8 mouse cellular contexts compared by ENCODE assay signal in the genomic region with DNA sequence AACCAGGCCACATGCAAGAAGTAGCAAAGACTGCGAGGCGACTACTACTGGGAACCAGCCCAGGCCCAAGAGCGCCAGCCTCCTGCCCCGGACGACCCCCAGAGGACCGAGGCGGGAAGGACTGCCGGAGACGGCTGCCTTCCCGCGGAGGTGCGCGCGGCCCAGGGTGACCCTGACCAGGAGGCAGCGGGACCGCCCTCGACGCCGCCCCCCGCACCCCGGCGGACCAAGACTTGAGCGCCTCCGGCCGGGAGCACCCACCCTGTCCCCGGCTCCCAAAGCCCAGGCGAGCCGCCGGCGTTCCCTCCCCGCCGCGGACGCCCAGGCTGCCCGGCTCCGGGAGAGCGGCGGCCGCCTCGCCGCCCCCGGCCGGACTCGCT. TPM values are rescaled to one million over a fixed set of nuclear protein-coding genes. Genes with fewer than 3 reads are reported as not detected.
DNase-seq lines count a peak whose midpoint lies in the region; ATAC-seq lines count a peak whose summit lies in the region.

No protein-coding gene starts in this region.

- H3K4me2 ChIP-seq in lung, embryonic 15.5 days, result peak overlapping the region; percentile 73

- WGBS in lung, embryonic 15.5 days, result 0% methylated on average over 34 of the region's 44 CpGs

- peak overlapping the region; percentile 100 for H3K4me3 ChIP-seq in lung, embryonic 15.5 days

- H3K27ac ChIP-seq in lung, embryonic 15.5 days, result peak overlapping the region; percentile 87

- peak; percentile 15 for DNase-seq in spleen, adult 12 weeks (ENCODE audit: low spot score)
- DNase-seq in spleen, postnatal 10 days (ENCODE audit: low spot score in 2 of 2), result no peak
- peak; percentile 15 for DNase-seq in brain, adult 2 months (ENCODE audit: low read depth, low spot score)
- DNase-seq in kidney, adult 18-20 months, result peak; percentile 78
- peak; percentile 44 for DNase-seq in ovary, postnatal 14 days (ENCODE audit: low spot score)
- no peak for DNase-seq in c-Kit-positive CD71-positive TER-119-positive erythroid progenitor cells, embryonic 14.5 days (ENCODE audit: low spot score)

- peaks cover 36% of the 10 kb centered on the region for H3K36me3 ChIP-seq in lung, embryonic 15.5 days

- peaks cover 18% of the 10 kb centered on the region for H3K4me1 ChIP-seq in lung, embryonic 15.5 days

- H3K27me3 ChIP-seq in lung, embryonic 15.5 days, result no peaks in the 10 kb centered on the region

- H3K9ac ChIP-seq in lung, embryonic 15.5 days, result peak overlapping the region; percentile 93

- no peaks in the 10 kb centered on the region for H3K9me3 ChIP-seq in lung, embryonic 15.5 days

- peak; percentile 74 for ATAC-seq in granulocyte monocyte progenitor cell, adult 5-6 weeks (replicated peaks; ENCODE audit: poor library complexity, severe bottlenecking)
- peak; percentile 68 for ATAC-seq in lung, embryonic 15.5 days (ENCODE audit: borderline replicate concordance, extremely low read depth, low FRiP score, low TSS enrichment)

RNA-seq across cellular contexts. Expression of gene Zfp629, which starts 1.1 kb away (rescaled TPM):
- 12.9 and 18.9 TPM in 2 replicates for total RNA-seq in granulocyte monocyte progenitor cell, adult 5-6 weeks (2014; fragmentation: Nextera tagmentation)
- 8.2 and 12.6 TPM in 2 replicates for total RNA-seq in granulocyte monocyte progenitor cell, adult 5-6 weeks (2017)
- polyA plus RNA-seq in lung, embryonic 15.5 days (2015; fragmentation: Nextera tagmentation; extraction: Ambion mirVana), result 12.1 and 12.2 TPM in 2 replicates

RNA-seq across cellular contexts. Expression of gene Rnf40, which starts 25.9 kb away (rescaled TPM):
- total RNA-seq in granulocyte monocyte progenitor cell, adult 5-6 weeks (2014; fragmentation: Nextera tagmentation), result 25.0 and 48.1 TPM in 2 replicates
- 35.3 and 42.8 TPM in 2 replicates for total RNA-seq in granulocyte monocyte progenitor cell, adult 5-6 weeks (2017)
- polyA plus RNA-seq in lung, embryonic 15.5 days (2015; fragmentation: Nextera tagmentation; extraction: Ambion mirVana), result 46.9 and 49.0 TPM in 2 replicates

RNA-seq across cellular contexts. Expression of gene Ccdc189, which starts 26.1 kb away (rescaled TPM):
- total RNA-seq in granulocyte monocyte progenitor cell, adult 5-6 weeks (2014; fragmentation: Nextera tagmentation), result 0.37 and 0.77 TPM in 2 replicates
- 1.6 and 3.9 TPM in 2 replicates for total RNA-seq in granulocyte monocyte progenitor cell, adult 5-6 weeks (2017)
- polyA plus RNA-seq in lung, embryonic 15.5 days (2015; fragmentation: Nextera tagmentation; extraction: Ambion mirVana), result 12.8 and 15.7 TPM in 2 replicates

RNA-seq across cellular contexts. Expression of gene Phkg2, which starts 41.4 kb away (rescaled TPM):
- total RNA-seq in granulocyte monocyte progenitor cell, adult 5-6 weeks (2014; fragmentation: Nextera tagmentation), result 57.0 and 72.0 TPM in 2 replicates
- 27.4 and 31.7 TPM in 2 replicates for total RNA-seq in granulocyte monocyte progenitor cell, adult 5-6 weeks (2017)
- 34.0 and 40.5 TPM in 2 replicates for polyA plus RNA-seq in lung, embryonic 15.5 days (2015; fragmentation: Nextera tagmentation; extraction: Ambion mirVana)

RNA-seq across cellular contexts. Expression of gene Tmem265, which starts 53.3 kb away (rescaled TPM):
- 8.1 TPM in 1 of 2 replicates, not detected in the other for total RNA-seq in granulocyte monocyte progenitor cell, adult 5-6 weeks (2014; fragmentation: Nextera tagmentation)
- 0.99 and 2.9 TPM in 2 replicates for total RNA-seq in granulocyte monocyte progenitor cell, adult 5-6 weeks (2017)
- polyA plus RNA-seq in lung, embryonic 15.5 days (2015; fragmentation: Nextera tagmentation; extraction: Ambion mirVana), result 4.7 and 7.7 TPM in 2 replicates

Comparison
In these comparisons a context has a peak if more than half of its experiments do, and no peak if none do; other contexts are left out.
1. DNase-seq: peak in spleen, adult 12 weeks (single experiment), brain, adult 2 months (single experiment), kidney, adult 18-20 months (single experiment) and ovary, postnatal 14 days (single experiment); none in spleen, postnatal 10 days (0 of 2) and c-Kit-positive CD71-positive TER-119-positive erythroid progenitor cells, embryonic 14.5 days (single experiment).